Mouse (Mus musculus) kidney, postnatal 0 days (tissue): ENCODE results near the gene Cep126. TPM values are rescaled to one million over a fixed set of nuclear protein-coding genes. Genes with fewer than 3 reads are reported as not detected.

ENCODE experiments used
- ATAC-seq: fragments of 200-750 bp; cut with Nextera tagmentation; replicated peaks from 2 replicates; pipeline ENCODE4 v1.8.0; 2017; ENCODE audit warnings: low read depth, moderate number of reproducible peaks, moderate TSS enrichment, moderate library complexity; ENCODE audit not compliant: low FRiP score
- DNase-seq: peaks from one replicate; pipeline ENCODE4 v3.0.0-alpha.2; 2016; ENCODE audit warnings: low spot score
- H3K27ac ChIP-seq: fragments of 300-500 bp; sonication (generic); 2 replicates; pipeline ENCODE4 v1.5.1; 2014; ENCODE audit warnings: mild to moderate bottlenecking
- H3K27me3 ChIP-seq: fragments of 300-500 bp; sonication (generic); 2 replicates; pipeline ENCODE4 v1.6.1; 2014; ENCODE audit warnings: low read length, mixed read lengths; ENCODE audit not compliant: insufficient read depth
- H3K36me3 ChIP-seq: fragments of 300-500 bp; sonication (generic); 2 replicates; pipeline ENCODE4 v1.6.1; 2014; ENCODE audit warnings: low read length, mixed read lengths; ENCODE audit not compliant: insufficient read depth
- H3K4me1 ChIP-seq: fragments of 300-500 bp; sonication (generic); replicated peaks from 2 replicates; pipeline ENCODE4 v1.6.1; 2014; ENCODE audit warnings: antibody characterized with exemption, low read length, mixed read lengths; ENCODE audit not compliant: insufficient read depth
- H3K4me2 ChIP-seq: fragments of 300-500 bp; sonication (generic); 2 replicates; pipeline ENCODE4 v1.6.1; 2014; ENCODE audit warnings: mild to moderate bottlenecking, low read length, moderate library complexity, mixed read lengths
- H3K4me3 ChIP-seq: fragments of 300-500 bp; sonication (generic); replicated peaks from 2 replicates; pipeline ENCODE4 v1.5.1; 2014; ENCODE audit warnings: low read depth, low read length
- H3K9ac ChIP-seq: fragments of 300-500 bp; sonication (generic); 2 replicates; pipeline ENCODE4 v1.6.1; 2014; ENCODE audit warnings: low read depth, low read length
- H3K9me3 ChIP-seq: fragments of 300-500 bp; sonication (generic); replicated peaks from 2 replicates; pipeline ENCODE4 v1.6.1; 2016; ENCODE audit warnings: low read length, inconsistent platforms, mixed read lengths
- CTCF ChIP-seq: IDR thresholded peaks from 2 replicates; pipeline ENCODE4 v1.5.1; 2016; ENCODE audit warnings: antibody characterized with exemption, low read depth, mild to moderate bottlenecking, moderate library complexity
- WGBS: fragments of 180-500 bp; shearing (Covaris S2); extraction: QIAGEN DNeasy Blood & Tissue Kit; methylation state at CpG from one replicate; pipeline ENCODE4 v1.1.7; 2014; 5-methylcytosine and 5-hydroxymethylcytosine counted together
- polyA plus RNA-seq: library from polyadenylated mRNA; unstranded; fragments of >200 nt; fragmentation: Nextera tagmentation; extraction: Ambion mirVana; gene quantifications from 2 replicates; pipeline ENCODE4 v1.2.1, GENCODE M21; 2015

Cep126 gene
- polyA plus RNA-seq, 1 experiment from 2014 or later = 4.0 TPM

- no peak overlapping the region for H3K27ac ChIP-seq
- H3K27me3 ChIP-seq = no peaks in the 10 kb centered on the region
- no peak overlapping the region for H3K9ac ChIP-seq
- H3K9me3 ChIP-seq = peaks cover 3% of the 10 kb centered on the region; the same call in 1 of the 2 replicates
- H3K4me1 ChIP-seq = no peaks in the 10 kb centered on the region
- no peak overlapping the region for H3K4me3 ChIP-seq
- H3K36me3 ChIP-seq = no peaks in the 10 kb centered on the region
- no peak overlapping the region for H3K4me2 ChIP-seq
- WGBS = 98% methylated on average over 5 of the region's 5 CpGs
- ATAC-seq (no peak), DNase-seq (no peak)
- TF ChIP-seq CTCF = no peak
Measured at GRCm38 (mm10) chr9:8114516-8114915, 19.6 kb downstream of the Cep126 start.

GRCm38 (mm10) chr9:8103050-8103449 is 31.0 kb downstream of the Cep126 start:
- Histone ChIP-seq H3K27me3 (no peaks in the 10 kb centered on the region), H3K4me1 (no peaks in the 10 kb centered on the region), H3K36me3 (no peaks in the 10 kb centered on the region), H3K9ac (no peak overlapping the region), H3K9me3 (no peaks in the 10 kb centered on the region), H3K4me2 (no peak overlapping the region), H3K4me3 (no peak overlapping the region), H3K27ac (no peak overlapping the region)
- 82% methylated on average over 4 of the region's 4 CpGs for WGBS
- no peak for TF ChIP-seq CTCF
- ATAC-seq (no peak), DNase-seq (no peak)

DNA sequence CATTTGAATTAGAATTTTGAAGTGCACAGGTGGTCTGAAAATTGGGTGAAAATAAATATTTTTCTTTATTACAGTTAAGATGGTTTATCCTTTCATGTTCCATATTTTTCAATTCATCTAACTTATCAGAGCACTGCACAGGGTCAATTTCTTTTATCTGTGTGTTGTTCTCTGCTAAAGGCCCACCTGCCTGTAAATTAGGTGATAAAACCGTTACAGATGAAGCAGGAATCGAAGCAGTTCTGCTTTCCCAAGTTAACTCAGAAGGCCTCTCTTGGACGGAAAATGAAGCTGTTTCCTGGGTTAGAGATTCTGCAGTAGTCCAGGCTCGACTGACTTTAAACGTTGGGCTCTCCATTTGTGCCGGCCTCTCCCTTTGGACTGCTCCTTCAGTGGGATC is 33.1 kb downstream of the Cep126 start:
- Histone ChIP-seq H3K36me3 (no peaks in the 10 kb centered on the region), H3K9ac (no peak overlapping the region), H3K9me3 (no peaks in the 10 kb centered on the region), H3K27me3 (no peaks in the 10 kb centered on the region), H3K27ac (no peak overlapping the region), H3K4me3 (no peak overlapping the region), H3K4me2 (no peak overlapping the region), H3K4me1 (no peaks in the 10 kb centered on the region)
- no peak for DNase-seq
- WGBS = 79% methylated on average over 6 of the region's 6 CpGs
- ATAC-seq = no peak
- no peak for TF ChIP-seq CTCF

DNA sequence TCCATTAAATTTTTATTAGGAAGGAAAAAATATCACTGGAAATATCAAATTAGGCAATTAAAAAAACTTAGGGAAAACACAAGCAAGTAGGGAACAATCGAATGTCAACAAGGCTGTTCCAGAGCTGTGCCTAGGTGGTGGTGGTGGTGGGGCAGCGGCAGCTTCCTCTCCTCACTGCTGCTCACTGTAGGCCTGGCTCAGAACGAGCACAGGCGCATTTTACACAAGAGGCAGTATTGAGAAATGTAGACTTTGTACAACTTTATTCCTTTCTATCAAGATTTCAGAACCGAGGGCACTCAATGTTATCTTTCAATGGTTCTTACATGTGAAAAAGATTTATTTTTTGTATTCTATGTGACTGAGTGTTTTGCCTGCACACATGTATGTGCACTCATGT is 55.2 kb downstream of the Cep126 start:
- DNase-seq (no peak), ATAC-seq (no peak)
- no peak overlapping the region for H3K9ac ChIP-seq
- H3K27me3 ChIP-seq = no peaks in the 10 kb centered on the region
- H3K36me3 ChIP-seq = no peaks in the 10 kb centered on the region
- no peak for TF ChIP-seq CTCF
- H3K4me1 ChIP-seq = no peaks in the 10 kb centered on the region
- H3K4me2 ChIP-seq = no peak overlapping the region
- no peak overlapping the region for H3K27ac ChIP-seq
- no peaks in the 10 kb centered on the region for H3K9me3 ChIP-seq
- 91% methylated on average over 5 of the region's 5 CpGs for WGBS
- H3K4me3 ChIP-seq = no peak overlapping the region

- H3K27me3 ChIP-seq = no peaks in the 10 kb centered on the region
- no peaks in the 10 kb centered on the region for H3K4me1 ChIP-seq
- TF ChIP-seq CTCF = peak; percentile 71
- no peak overlapping the region for H3K27ac ChIP-seq
- no peak overlapping the region for H3K4me2 ChIP-seq
- H3K9me3 ChIP-seq = no peaks in the 10 kb centered on the region
- DNase-seq = peak; percentile 49
- no peak overlapping the region for H3K9ac ChIP-seq
- ATAC-seq = no peak
- H3K4me3 ChIP-seq = no peak overlapping the region
- no peaks in the 10 kb centered on the region for H3K36me3 ChIP-seq
Measured at GRCm38 (mm10) chr9:8074345-8074744, 59.7 kb downstream of the Cep126 start.

- H3K4me2 ChIP-seq = no peak overlapping the region
- TF ChIP-seq CTCF = no peak
- H3K27me3 ChIP-seq = no peaks in the 10 kb centered on the region
- H3K4me3 ChIP-seq = no peak overlapping the region
- 92% methylated on average over 3 of the region's 3 CpGs for WGBS
- no peaks in the 10 kb centered on the region for H3K9me3 ChIP-seq
- no peak for ATAC-seq
- no peaks in the 10 kb centered on the region for H3K36me3 ChIP-seq
- no peak overlapping the region for H3K9ac ChIP-seq
- no peak overlapping the region for H3K27ac ChIP-seq
- DNase-seq = no peak
- no peaks in the 10 kb centered on the region for H3K4me1 ChIP-seq
Measured at GRCm38 (mm10) chr9:8073203-8073755, 60.8 kb downstream of the Cep126 start.

- H3K4me2 ChIP-seq = no peak overlapping the region
- no peak for ATAC-seq
- no peaks in the 10 kb centered on the region for H3K36me3 ChIP-seq
- H3K4me1 ChIP-seq = no peaks in the 10 kb centered on the region
- no peaks in the 10 kb centered on the region for H3K27me3 ChIP-seq
- H3K27ac ChIP-seq = no peak overlapping the region
- no peak overlapping the region for H3K9ac ChIP-seq
- no peak for DNase-seq
- TF ChIP-seq CTCF = no peak
- no peak overlapping the region for H3K4me3 ChIP-seq
- WGBS = 82% methylated on average over 3 of the region's 3 CpGs
- H3K9me3 ChIP-seq = no peaks in the 10 kb centered on the region
Measured at GRCm38 (mm10) chr9:8059636-8060035, 74.5 kb downstream of the Cep126 start.
